Mouse (Mus musculus): ENCODE results near the gene Fbf1.

DNA sequence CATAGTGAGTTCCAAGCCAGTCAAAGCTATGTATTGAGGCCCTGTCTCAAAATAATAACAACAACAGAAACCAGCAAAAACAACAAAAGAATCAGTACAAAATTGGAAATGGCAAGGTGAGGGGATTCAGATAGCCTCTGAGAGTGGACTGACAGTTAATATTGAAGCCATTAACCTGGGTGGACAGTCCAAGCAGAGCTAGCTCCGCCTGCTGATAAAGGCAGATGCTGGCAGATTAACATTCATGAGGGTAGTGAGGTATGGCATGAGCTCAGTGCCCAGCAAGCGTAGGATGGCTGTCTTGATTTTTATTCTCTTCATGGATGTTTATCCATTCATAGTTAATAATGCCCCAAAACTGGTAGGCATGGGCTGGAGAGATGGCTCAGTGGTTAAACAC, 33.2 kb upstream of the Fbf1 start:
- TF ChIP-seq MAFK (IDR thresholded peaks at IDR 0.05; ENCODE audit: insufficient read depth, low read depth, low read length) (no peak), ZNF384 (IDR thresholded peaks at IDR 0.05; ENCODE audit: low read depth, low read length) (no peak), CHD2 (IDR thresholded peaks at IDR 0.05; ENCODE audit: low read depth, low read length) (no peak), ZC3H11A (IDR thresholded peaks at IDR 0.05; ENCODE audit: borderline replicate concordance, low read depth, low read length) (no peak), HCFC1 (IDR thresholded peaks at IDR 0.05; ENCODE audit: borderline replicate concordance, insufficient read depth, low read length) (no peak)

Data from ES-E14 (cell line).